Mouse (Mus musculus): Measurements from ENCODE around the gene Serf2. TPM values are rescaled to one million over a fixed set of nuclear protein-coding genes. Genes with fewer than 3 reads are reported as not detected.
"Not testable (repeated sequence)": the region's sequence is repeated elsewhere in the genome, so short reads cannot be mapped to it uniquely, and the experiment has no call there.

The Serf2 gene
- polyA plus RNA-seq, 1 experiment from 2014 or later: 522 TPM

- Histone ChIP-seq H3K4me1 (ENCODE audit: control insufficient read depth, insufficient read depth, low read length) (peaks cover 8% of the 10 kb centered on the region; the same call in 1 of the 2 replicates), H3K27me3 (ENCODE audit: control insufficient read depth, insufficient read depth, low read length) (no peaks in the 10 kb centered on the region), H3K4me2 (replicated peaks; ENCODE audit: low read depth, low read length) (no peak within 1 kb of the TSS), H3K36me3 (ENCODE audit: control insufficient read depth, insufficient read depth, low read length) (peaks cover 22% of the 10 kb centered on the region), H3K9ac (ENCODE audit: low read depth, low read length) (no peak within 1 kb of the TSS), H3K4me3 (ENCODE audit: low read length) (no peak within 1 kb of the TSS), H3K9me3 (ENCODE audit: control insufficient read depth, low read length) (no peaks in the 10 kb centered on the region), H3K27ac (ENCODE audit: low read depth, low read length) (no peak within 1 kb of the TSS)
- 81% methylated on average over 4 of the region's 4 CpGs for whole genome bisulfite sequencing
- ATAC-seq (ENCODE audit: low FRiP score, low TSS enrichment): no peak
Measured at GRCm38 (mm10) chr2:121452990-121453389, 4.0 kb downstream of the Serf2 start, which contains the start of gene Hypk. Gene Hypk, plus strand, starts transcription at chr2:121453290.

- H3K4me1 ChIP-seq (ENCODE audit: control insufficient read depth, insufficient read depth, low read length): peaks cover 8% of the 10 kb centered on the region; the same call in 1 of the 2 replicates
- peaks cover 30% of the 10 kb centered on the region for H3K36me3 ChIP-seq (ENCODE audit: control insufficient read depth, insufficient read depth, low read length)
- no peak overlapping the region for H3K27ac ChIP-seq (ENCODE audit: low read depth, low read length)
- no peaks in the 10 kb centered on the region for H3K9me3 ChIP-seq (ENCODE audit: control insufficient read depth, low read length)
- H3K27me3 ChIP-seq (ENCODE audit: control insufficient read depth, insufficient read depth, low read length): no peaks in the 10 kb centered on the region
- H3K4me2 ChIP-seq (replicated peaks; ENCODE audit: low read depth, low read length): no peak overlapping the region
- no peak for ATAC-seq (ENCODE audit: low FRiP score, low TSS enrichment)
- 90% methylated on average over 6 of the region's 6 CpGs for WGBS
- no peak overlapping the region for H3K4me3 ChIP-seq (ENCODE audit: low read length)
- no peak overlapping the region for H3K9ac ChIP-seq (ENCODE audit: low read depth, low read length)
Measured at GRCm38 (mm10) chr2:121453917-121454316, 4.9 kb downstream of the Serf2 start.

- no peak for ATAC-seq (ENCODE audit: low FRiP score, low TSS enrichment)
- H3K4me3 ChIP-seq (ENCODE audit: low read length): no peak overlapping the region
- no peak overlapping the region for H3K9ac ChIP-seq (ENCODE audit: low read depth, low read length)
- H3K27me3 ChIP-seq (ENCODE audit: control insufficient read depth, insufficient read depth, low read length): no peaks in the 10 kb centered on the region
- peaks cover 38% of the 10 kb centered on the region for H3K36me3 ChIP-seq (ENCODE audit: control insufficient read depth, insufficient read depth, low read length)
- no peaks in the 10 kb centered on the region for H3K9me3 ChIP-seq (ENCODE audit: control insufficient read depth, low read length)
- 79% methylated on average over 5 of the region's 5 CpGs for WGBS
- no peak overlapping the region for H3K4me2 ChIP-seq (replicated peaks; ENCODE audit: low read depth, low read length)
- no peak overlapping the region for H3K27ac ChIP-seq (ENCODE audit: low read depth, low read length)
- peaks cover 8% of the 10 kb centered on the region; the same call in 1 of the 2 replicates for H3K4me1 ChIP-seq (ENCODE audit: control insufficient read depth, insufficient read depth, low read length)
Measured at GRCm38 (mm10) chr2:121455534-121455933, 6.5 kb downstream of the Serf2 start.

GRCm38 (mm10) chr2:121456692-121457642 is 8.0 kb downstream of the Serf2 start, which contains the start of gene Serinc4:
Gene Serinc4, minus strand, starts transcription at chr2:121456781.
- ATAC-seq (ENCODE audit: low FRiP score, low TSS enrichment): peak; percentile 93
- Histone ChIP-seq H3K4me1 (ENCODE audit: control insufficient read depth, insufficient read depth, low read length) (peaks cover 5% of the 10 kb centered on the region; the same call in 1 of the 2 replicates), H3K9ac (ENCODE audit: low read depth, low read length) (peak within 1 kb of the TSS; percentile 70), H3K36me3 (ENCODE audit: control insufficient read depth, insufficient read depth, low read length) (peaks cover 31% of the 10 kb centered on the region), H3K4me2 (replicated peaks; ENCODE audit: low read depth, low read length) (peak within 1 kb of the TSS; percentile 43), H3K27me3 (ENCODE audit: control insufficient read depth, insufficient read depth, low read length) (no peaks in the 10 kb centered on the region), H3K9me3 (ENCODE audit: control insufficient read depth, low read length) (no peaks in the 10 kb centered on the region), H3K4me3 (ENCODE audit: low read length) (peak within 1 kb of the TSS; percentile 75), H3K27ac (ENCODE audit: low read depth, low read length) (peak within 1 kb of the TSS; percentile 75)
- WGBS: 5% methylated on average over 41 of the region's 41 CpGs

GRCm38 (mm10) chr2:121460071-121460470 is 11.1 kb downstream of the Serf2 start:
- Histone ChIP-seq H3K9ac (ENCODE audit: low read depth, low read length) (no peak overlapping the region), H3K9me3 (ENCODE audit: control insufficient read depth, low read length) (no peaks in the 10 kb centered on the region), H3K4me3 (ENCODE audit: low read length) (no peak overlapping the region), H3K27me3 (ENCODE audit: control insufficient read depth, insufficient read depth, low read length) (no peaks in the 10 kb centered on the region), H3K4me2 (replicated peaks; ENCODE audit: low read depth, low read length) (no peak overlapping the region), H3K4me1 (ENCODE audit: control insufficient read depth, insufficient read depth, low read length) (peaks cover 5% of the 10 kb centered on the region; the same call in 1 of the 2 replicates), H3K36me3 (ENCODE audit: control insufficient read depth, insufficient read depth, low read length) (peaks cover 17% of the 10 kb centered on the region; the same call in 1 of the 2 replicates), H3K27ac (ENCODE audit: low read depth, low read length) (no peak overlapping the region)
- 54% methylated on average over 2 of the region's 2 CpGs for WGBS
- ATAC-seq (ENCODE audit: low FRiP score, low TSS enrichment): no peak

GRCm38 (mm10) chr2:121468982-121469381 is 20.0 kb downstream of the Serf2 start:
- not testable (repeated sequence) for H3K27ac ChIP-seq (ENCODE audit: low read depth, low read length); H3K4me3 ChIP-seq (ENCODE audit: low read length); H3K27me3 ChIP-seq (ENCODE audit: control insufficient read depth, insufficient read depth, low read length); H3K36me3 ChIP-seq (ENCODE audit: control insufficient read depth, insufficient read depth, low read length); H3K9ac ChIP-seq (ENCODE audit: low read depth, low read length); H3K9me3 ChIP-seq (ENCODE audit: control insufficient read depth, low read length); H3K4me2 ChIP-seq (replicated peaks; ENCODE audit: low read depth, low read length); ATAC-seq (ENCODE audit: low FRiP score, low TSS enrichment); H3K4me1 ChIP-seq (ENCODE audit: control insufficient read depth, insufficient read depth, low read length)
- WGBS: 60% methylated on average over 1 of the region's 6 CpGs

- H3K4me1 ChIP-seq (ENCODE audit: control insufficient read depth, insufficient read depth, low read length); ATAC-seq (ENCODE audit: low FRiP score, low TSS enrichment); H3K9me3 ChIP-seq (ENCODE audit: control insufficient read depth, low read length); H3K27me3 ChIP-seq (ENCODE audit: control insufficient read depth, insufficient read depth, low read length); H3K27ac ChIP-seq (ENCODE audit: low read depth, low read length); H3K9ac ChIP-seq (ENCODE audit: low read depth, low read length); H3K4me2 ChIP-seq (replicated peaks; ENCODE audit: low read depth, low read length); H3K4me3 ChIP-seq (ENCODE audit: low read length); H3K36me3 ChIP-seq (ENCODE audit: control insufficient read depth, insufficient read depth, low read length): not testable (repeated sequence)
- 95% methylated on average over 3 of the region's 3 CpGs for WGBS
Measured at GRCm38 (mm10) chr2:121472783-121473182, 23.8 kb downstream of the Serf2 start.

- H3K9me3 ChIP-seq (ENCODE audit: control insufficient read depth, low read length); H3K4me1 ChIP-seq (ENCODE audit: control insufficient read depth, insufficient read depth, low read length); H3K27ac ChIP-seq (ENCODE audit: low read depth, low read length); H3K27me3 ChIP-seq (ENCODE audit: control insufficient read depth, insufficient read depth, low read length); H3K36me3 ChIP-seq (ENCODE audit: control insufficient read depth, insufficient read depth, low read length): not testable (repeated sequence)
- Histone ChIP-seq H3K4me2 (replicated peaks; ENCODE audit: low read depth, low read length) (peak within 1 kb of the TSS; percentile 52), H3K9ac (ENCODE audit: low read depth, low read length) (peak within 1 kb of the TSS; percentile 60), H3K4me3 (ENCODE audit: low read length) (peak within 1 kb of the TSS; percentile 62)
- WGBS: 6% methylated on average over 39 of the region's 41 CpGs
- ATAC-seq (ENCODE audit: low FRiP score, low TSS enrichment): peak; percentile 94
Measured at GRCm38 (mm10) chr2:121473301-121474179, 24.5 kb downstream of the Serf2 start, which contains the start of gene Mfap1b. Gene Mfap1b, minus strand, starts transcription at chr2:121474067.

All from kidney, embryonic 14.5 days (tissue).